Mouse (Mus musculus) embryonic facial prominence, embryonic 11.5 days (tissue): ENCODE results near the gene Ostm1. TPM values are rescaled to one million over a fixed set of nuclear protein-coding genes. Genes with fewer than 3 reads are reported as not detected.
A peak's percentile ranks its signal among the peaks of the same experiment; 100 is the strongest.

ENCODE experiments used
- ATAC-seq: fragments of 200-750 bp; cut with Nextera tagmentation; replicated peaks from 2 replicates; pipeline ENCODE4 v1.8.0; 2017; ENCODE audit warnings: low read depth; ENCODE audit not compliant: insufficient number of reproducible peaks, low FRiP score, low TSS enrichment
- DNase-seq: peaks from one replicate; pipeline ENCODE4 v3.0.0-alpha.2; 2015; ENCODE audit warnings: low spot score
- H3K27ac ChIP-seq: fragments of 300-500 bp; sonication (generic); replicated peaks from 2 replicates; pipeline ENCODE4 v1.5.1; 2014; ENCODE audit warnings: mild to moderate bottlenecking, low read depth, low read length, control low read depth
- H3K27me3 ChIP-seq: fragments of 300-500 bp; sonication (generic); 2 replicates; pipeline ENCODE4 v1.6.1; 2014; ENCODE audit warnings: mild to moderate bottlenecking, low read length, moderate library complexity, mixed read lengths; ENCODE audit not compliant: control insufficient read depth, insufficient read depth
- H3K36me3 ChIP-seq: fragments of 300-500 bp; sonication (generic); replicated peaks from 2 replicates; pipeline ENCODE4 v1.6.1; 2014; ENCODE audit warnings: low read depth, mild to moderate bottlenecking, low read length, moderate library complexity, mixed read lengths; ENCODE audit not compliant: control insufficient read depth, insufficient read depth
- H3K4me1 ChIP-seq: fragments of 300-500 bp; sonication (generic); 2 replicates; pipeline ENCODE4 v1.6.1; 2014; ENCODE audit warnings: low read length, mixed read lengths; ENCODE audit not compliant: control insufficient read depth, insufficient read depth
- H3K4me2 ChIP-seq: fragments of 300-500 bp; sonication (generic); 2 replicates; pipeline ENCODE4 v1.6.1; 2014; ENCODE audit warnings: low read depth, mild to moderate bottlenecking, control low read depth, low read length, moderate library complexity
- H3K4me3 ChIP-seq: fragments of 300-500 bp; sonication (generic); 2 replicates; pipeline ENCODE4 v1.5.1; 2014; ENCODE audit warnings: low read depth, low read length, control low read depth
- H3K9ac ChIP-seq: fragments of 300-500 bp; sonication (generic); replicated peaks from 2 replicates; pipeline ENCODE4 v1.6.1; 2014; ENCODE audit warnings: mild to moderate bottlenecking, control low read depth, low read length
- H3K9me3 ChIP-seq: fragments of 300-500 bp; sonication (generic); replicated peaks from 2 replicates; pipeline ENCODE4 v1.6.1; 2016; ENCODE audit warnings: mild to moderate bottlenecking, low read length, inconsistent platforms, mixed read lengths; ENCODE audit not compliant: control insufficient read depth
- WGBS: fragments of 180-500 bp; shearing (Covaris S2); extraction: QIAGEN DNeasy Blood & Tissue Kit; methylation state at CpG from one replicate; pipeline ENCODE4 v1.1.7; 2014; 5-methylcytosine and 5-hydroxymethylcytosine counted together
- polyA plus RNA-seq: library from polyadenylated mRNA; unstranded; fragments of >200 nt; fragmentation: Nextera tagmentation; extraction: Ambion mirVana; gene quantifications from 2 replicates; pipeline ENCODE4 v1.2.1, GENCODE M21; 2014

The Ostm1 gene
- polyA plus RNA-seq, 1 experiment from 2014 or later, result 16.0 TPM

DNA sequence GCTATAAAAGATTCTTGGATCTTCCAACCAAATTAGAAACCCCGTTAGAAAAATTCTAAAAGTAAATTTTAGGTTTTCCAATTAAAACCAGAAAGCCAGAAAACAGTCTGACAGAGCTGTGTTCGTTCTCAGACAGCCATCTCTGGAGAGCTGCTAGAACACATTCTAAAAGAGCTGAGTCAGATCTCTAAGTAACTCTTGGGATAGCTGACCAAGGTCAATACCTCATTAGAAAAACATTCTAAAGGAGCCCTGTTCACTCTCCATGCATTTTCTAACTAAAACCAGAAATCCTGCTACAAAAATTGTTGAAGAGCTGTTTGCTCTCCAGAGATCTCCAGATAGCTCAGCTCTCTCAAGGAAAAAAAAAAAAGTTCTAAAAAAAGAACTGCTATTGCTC is 146.0 kb downstream of the Ostm1 start:
- Histone ChIP-seq H3K27ac (no peak overlapping the region), H3K9me3 (no peaks in the 10 kb centered on the region), H3K36me3 (no peaks in the 10 kb centered on the region), H3K4me3 (no peak overlapping the region), H3K9ac (no peak overlapping the region), H3K4me1 (no peaks in the 10 kb centered on the region), H3K27me3 (no peaks in the 10 kb centered on the region), H3K4me2 (no peak overlapping the region)
- no peak for ATAC-seq
- 83% methylated on average over 2 of the region's 2 CpGs for WGBS
- no peak for DNase-seq

DNA sequence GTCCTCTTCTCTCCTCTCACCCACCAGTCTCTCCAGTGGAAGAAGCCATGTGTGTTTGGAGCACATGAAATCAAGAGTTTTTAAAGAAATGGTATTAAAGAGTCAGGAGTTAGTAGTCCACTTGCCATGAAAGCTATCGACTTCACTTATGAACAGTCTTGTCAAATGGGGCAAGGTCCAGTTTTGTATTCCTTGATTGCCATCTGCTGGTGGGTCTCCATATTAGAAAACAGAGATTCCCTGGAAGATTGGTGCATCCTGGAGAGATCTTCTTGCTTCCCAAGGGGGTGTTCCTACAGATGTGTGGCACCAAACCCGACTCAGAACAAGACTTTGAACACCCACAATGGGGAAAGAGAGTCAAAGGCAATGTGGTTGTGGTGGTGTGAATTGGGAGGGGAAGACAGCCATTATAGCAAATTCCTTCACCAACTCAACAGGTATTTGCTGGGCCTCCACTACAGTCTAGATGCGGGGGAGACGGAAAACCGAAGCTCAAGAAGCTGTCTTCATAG is 151.0 kb downstream of the Ostm1 start:
- peak; percentile 66 for DNase-seq
- H3K27me3 ChIP-seq, result no peaks in the 10 kb centered on the region
- ATAC-seq, result no peak
- H3K27ac ChIP-seq, result no peak overlapping the region
- no peaks in the 10 kb centered on the region for H3K9me3 ChIP-seq
- no peak overlapping the region for H3K4me3 ChIP-seq
- no peaks in the 10 kb centered on the region for H3K4me1 ChIP-seq
- no peak overlapping the region for H3K4me2 ChIP-seq
- WGBS, result 58% methylated on average over 5 of the region's 5 CpGs
- no peaks in the 10 kb centered on the region for H3K36me3 ChIP-seq
- H3K9ac ChIP-seq, result no peak overlapping the region

DNA sequence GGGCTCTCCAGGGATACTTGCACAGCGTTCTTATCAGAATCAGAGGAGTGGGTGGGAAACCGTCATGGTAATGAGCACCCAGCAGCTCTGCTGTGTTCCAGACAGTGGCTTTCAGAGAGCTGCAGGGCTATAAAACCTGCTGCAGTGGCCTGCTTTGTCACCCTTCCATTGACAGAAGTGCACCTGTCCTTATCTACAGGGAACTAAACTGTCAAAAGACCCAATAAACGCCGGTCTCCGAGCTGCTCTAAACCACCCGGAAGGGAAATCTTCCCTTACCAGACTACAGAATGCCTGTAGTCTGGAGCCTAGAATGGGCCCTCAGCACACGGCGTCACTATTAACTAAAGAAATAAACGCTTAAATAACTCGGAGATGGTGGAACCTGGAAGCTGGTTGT is 168.2 kb downstream of the Ostm1 start:
- H3K9me3 ChIP-seq, result no peaks in the 10 kb centered on the region
- no peak overlapping the region for H3K4me2 ChIP-seq
- 77% methylated on average over 10 of the region's 10 CpGs for WGBS
- no peaks in the 10 kb centered on the region for H3K4me1 ChIP-seq
- no peaks in the 10 kb centered on the region for H3K36me3 ChIP-seq
- H3K27me3 ChIP-seq, result no peaks in the 10 kb centered on the region
- no peak overlapping the region for H3K27ac ChIP-seq
- H3K9ac ChIP-seq, result no peak overlapping the region
- ATAC-seq (no peak), DNase-seq (no peak)
- no peak overlapping the region for H3K4me3 ChIP-seq

Other genes with a start within 250 kb of the Ostm1 start
- 5.8 and 6.2 TPM in 2 replicates for gene Afg1l, start 105.3 kb upstream of the Ostm1 start, polyA plus RNA-seq
- gene Snx3, start 81.8 kb upstream of the Ostm1 start, polyA plus RNA-seq, result 234 and 240 TPM in 2 replicates
- gene Nr2e1, start 190 bp upstream of the Ostm1 start, polyA plus RNA-seq, result 8.6 and 11.8 TPM in 2 replicates
- 26.0 and 29.4 TPM in 2 replicates for gene Sec63, start 177.7 kb downstream of the Ostm1 start, polyA plus RNA-seq